Comparison of ENCODE assay signal across 8 mouse cellular contexts in genomic region chr7:70625643-70626231, GRCm38 (mm10).
DNase-seq lines count a peak whose midpoint lies in the region; ATAC-seq and TF ChIP-seq lines count a peak whose summit lies in the region.

No protein-coding gene starts in this region.

- WGBS in forebrain, embryonic 14.5 days, result 3% methylated on average over 10 of the region's 10 CpGs
- 6% methylated on average over 10 of the region's 10 CpGs for WGBS in limb, embryonic 14.5 days
- WGBS in small intestine, adult 2 months, result 22% methylated on average over 10 of the region's 10 CpGs

- H3K4me2 ChIP-seq in forebrain, embryonic 14.5 days (ENCODE audit: low read length), result peak overlapping the region; percentile 57
- H3K4me2 ChIP-seq in limb, embryonic 14.5 days (replicated peaks; ENCODE audit: low read depth, low read length, severe bottlenecking), result peak overlapping the region; percentile 62

- no peak overlapping the region for H3K9ac ChIP-seq in forebrain, embryonic 14.5 days (ENCODE audit: low read length)
- no peak overlapping the region for H3K9ac ChIP-seq in limb, embryonic 14.5 days (ENCODE audit: low read depth, low read length, severe bottlenecking)

- no peaks in the 10 kb centered on the region for H3K36me3 ChIP-seq in forebrain, embryonic 14.5 days (ENCODE audit: control insufficient read depth, insufficient read depth, low read length)
- no peaks in the 10 kb centered on the region for H3K36me3 ChIP-seq in limb, embryonic 14.5 days (ENCODE audit: control insufficient read depth, insufficient read depth, low read length)
- H3K36me3 ChIP-seq in small intestine, adult 2 months (ENCODE audit: control insufficient read depth, insufficient read depth, low read length), result no peaks in the 10 kb centered on the region

- ATAC-seq in forebrain, embryonic 14.5 days, result peak; percentile 60; the same call in 1 of the 2 replicates
- ATAC-seq in limb, embryonic 14.5 days (ENCODE audit: low FRiP score, low read depth), result 0 out of 2 replicates have a peak, but pooled peaks have one; percentile 23

- peak overlapping the region; percentile 23 for H3K4me3 ChIP-seq in forebrain, embryonic 14.5 days (ENCODE audit: low read depth, low read length)
- H3K4me3 ChIP-seq in limb, embryonic 14.5 days (replicated peaks; ENCODE audit: low read length), result peak overlapping the region; percentile 19
- H3K4me3 ChIP-seq in small intestine, adult 2 months (ENCODE audit: low read depth, low read length), result peak overlapping the region; percentile 48; the same call in 1 of the 2 replicates

- 0 out of 2 replicates have a peak, but pooled peaks cover 5% of the 10 kb centered on the region for H3K27me3 ChIP-seq in forebrain, embryonic 14.5 days (replicated peaks; ENCODE audit: control insufficient read depth, insufficient read depth, low read length)
- H3K27me3 ChIP-seq in limb, embryonic 14.5 days (ENCODE audit: control insufficient read depth, insufficient read depth, low read length), result no peaks in the 10 kb centered on the region; the same call in 1 of the 2 replicates
- no peaks in the 10 kb centered on the region for H3K27me3 ChIP-seq in small intestine, adult 2 months (ENCODE audit: control insufficient read depth, insufficient read depth, low read length)

- TF ChIP-seq POLR2A in limb, embryonic 14.5 days (IDR thresholded peaks at IDR 0.05; ENCODE audit: borderline replicate concordance, extremely low read depth, insufficient read depth, insufficient read length), result no peak
- no peak for TF ChIP-seq POLR2A in small intestine, adult 2 months (IDR thresholded peaks at IDR 0.05; ENCODE audit: low read depth, low read length)

- DNase-seq in kidney, postnatal 10 days, result peak; percentile 34
- no peak for DNase-seq in kidney, postnatal 4 days
- peak; percentile 19 for DNase-seq in forebrain, embryonic 14.5 days (ENCODE audit: low spot score)
- DNase-seq in limb, embryonic 14.5 days (ENCODE audit: low spot score), result no peak
- DNase-seq in testis, postnatal 10 days (ENCODE audit: low spot score), result no peak
- no peak for DNase-seq in layer of hippocampus, postnatal 36 days
- no peak for DNase-seq in frontal cortex, postnatal 36 days (ENCODE audit: low spot score in 2 of 2)

- no peak overlapping the region for H3K27ac ChIP-seq in forebrain, embryonic 14.5 days (ENCODE audit: low read depth, low read length)
- H3K27ac ChIP-seq in limb, embryonic 14.5 days (replicated peaks; ENCODE audit: low read depth, low read length), result peak overlapping the region; percentile 46; the same call in 1 of the 2 replicates
- no peak overlapping the region for H3K27ac ChIP-seq in small intestine, adult 2 months (ENCODE audit: insufficient read depth, low read depth, low read length)

- TF ChIP-seq CTCF in small intestine, adult 2 months (IDR thresholded peaks at IDR 0.05; ENCODE audit: extremely low read depth, insufficient read length, insufficient replicate concordance, low read depth, low read length), result no peak

- peaks cover 19% of the 10 kb centered on the region for H3K4me1 ChIP-seq in forebrain, embryonic 14.5 days (ENCODE audit: control insufficient read depth, insufficient read depth, low read length)
- H3K4me1 ChIP-seq in limb, embryonic 14.5 days (ENCODE audit: control insufficient read depth, insufficient read depth, low read length), result peaks cover 26% of the 10 kb centered on the region
- H3K4me1 ChIP-seq in small intestine, adult 2 months (ENCODE audit: control insufficient read depth, insufficient read depth, insufficient read length, low read length), result peaks cover 6% of the 10 kb centered on the region

- no peaks in the 10 kb centered on the region for H3K9me3 ChIP-seq in forebrain, embryonic 14.5 days (replicated peaks; ENCODE audit: control insufficient read depth, low read length)
- H3K9me3 ChIP-seq in limb, embryonic 14.5 days (ENCODE audit: control insufficient read depth, low read length), result no peaks in the 10 kb centered on the region

Comparison
In these comparisons a context has a peak if more than half of its experiments do, and no peak if none do; other contexts are left out.
1. DNase-seq: peak in kidney, postnatal 10 days (single experiment) and forebrain, embryonic 14.5 days (single experiment); none in kidney, postnatal 4 days (0 of 2), limb, embryonic 14.5 days (single experiment), testis, postnatal 10 days (single experiment), layer of hippocampus, postnatal 36 days (0 of 2) and frontal cortex, postnatal 36 days (0 of 2).
2. Peak in every context shown above with its lines, with median percentiles within 50 percentile points of each other: H3K4me3 ChIP-seq.